Mouse (Mus musculus) stomach, embryonic 16.5 days (tissue): ENCODE results near the gene Cxcr2. TPM values are rescaled to one million over a fixed set of nuclear protein-coding genes. Genes with fewer than 3 reads are reported as not detected.
"Not testable (repeated sequence)": the region's sequence is repeated elsewhere in the genome, so short reads cannot be mapped to it uniquely, and the experiment has no call there.

Experiments
- ATAC-seq: fragments of 200-750 bp; cut with Nextera tagmentation; 2 replicates; pipeline ENCODE4 v1.8.0; 2017; ENCODE audit warnings: moderate number of reproducible peaks, moderate TSS enrichment; ENCODE audit not compliant: insufficient read depth, low FRiP score
- H3K27ac ChIP-seq: fragments of 300-500 bp; sonication (generic); 2 replicates; pipeline ENCODE4 v1.5.1; 2014; ENCODE audit warnings: low read length
- H3K27me3 ChIP-seq: fragments of 300-500 bp; sonication (generic); 2 replicates; pipeline ENCODE4 v1.6.1; 2014; ENCODE audit warnings: low read length, control low read depth, mixed read lengths; ENCODE audit not compliant: control insufficient read depth, insufficient read depth
- H3K36me3 ChIP-seq: fragments of 300-500 bp; sonication (generic); 2 replicates; pipeline ENCODE4 v1.6.1; 2014; ENCODE audit warnings: low read length; ENCODE audit not compliant: control insufficient read depth, insufficient read depth
- H3K4me1 ChIP-seq: fragments of 300-500 bp; sonication (generic); 2 replicates; pipeline ENCODE4 v1.6.1; 2014; ENCODE audit warnings: low read length, control low read depth, mixed read lengths; ENCODE audit not compliant: control insufficient read depth, insufficient read depth
- H3K4me2 ChIP-seq: fragments of 300-500 bp; sonication (generic); 2 replicates; pipeline ENCODE4 v1.6.1; 2014; ENCODE audit warnings: low read depth, low read length, mixed read lengths
- H3K4me3 ChIP-seq: fragments of 300-500 bp; sonication (generic); replicated peaks from 2 replicates; pipeline ENCODE4 v1.5.1; 2014; ENCODE audit warnings: mild to moderate bottlenecking, low read length
- H3K9ac ChIP-seq: fragments of 300-500 bp; sonication (generic); 2 replicates; pipeline ENCODE4 v1.6.1; 2014; ENCODE audit warnings: low read length
- H3K9me3 ChIP-seq: fragments of 300-500 bp; sonication (generic); replicated peaks from 2 replicates; pipeline ENCODE4 v1.6.1; 2016; ENCODE audit warnings: low read length, control low read depth; ENCODE audit not compliant: control insufficient read depth
- WGBS: fragments of 180-500 bp; shearing (Covaris S2); extraction: QIAGEN DNeasy Blood & Tissue Kit; methylation state at CpG from one replicate; pipeline ENCODE4 v1.1.7; 2014; 5-methylcytosine and 5-hydroxymethylcytosine counted together
- polyA plus RNA-seq: library from polyadenylated mRNA; unstranded; fragments of >200 nt; fragmentation: Nextera tagmentation; extraction: Ambion mirVana; gene quantifications from 2 replicates; pipeline ENCODE4 v1.2.1, GENCODE M21; 2015

The Cxcr2 gene
- polyA plus RNA-seq, 1 experiment from 2014 or later, result 0.94 TPM

GRCm38 (mm10) chr1:74159613-74160012 lies 5.8 kb downstream of the Cxcr2 start:
- not testable (repeated sequence) for H3K27me3 ChIP-seq, H3K9me3 ChIP-seq, H3K4me3 ChIP-seq, H3K9ac ChIP-seq, H3K36me3 ChIP-seq, H3K4me1 ChIP-seq, H3K4me2 ChIP-seq, H3K27ac ChIP-seq, ATAC-seq
- WGBS, result 74% methylated on average over 4 of the region's 5 CpGs

GRCm38 (mm10) chr1:74160036-74160435 lies 6.2 kb downstream of the Cxcr2 start:
- Histone ChIP-seq H3K36me3 (no peaks in the 10 kb centered on the region), H3K9me3 (no peaks in the 10 kb centered on the region), H3K4me1 (no peaks in the 10 kb centered on the region), H3K27ac (no peak overlapping the region), H3K27me3 (no peaks in the 10 kb centered on the region), H3K9ac (no peak overlapping the region), H3K4me3 (no peak overlapping the region), H3K4me2 (no peak overlapping the region)
- no peak for ATAC-seq
- 52% methylated on average over 2 of the region's 2 CpGs for WGBS

- H3K27me3 ChIP-seq, result no peaks in the 10 kb centered on the region
- WGBS, result 79% methylated on average over 5 of the region's 5 CpGs
- H3K36me3 ChIP-seq, result no peaks in the 10 kb centered on the region
- H3K4me2 ChIP-seq, result no peak overlapping the region
- H3K9ac ChIP-seq, result no peak overlapping the region
- H3K9me3 ChIP-seq, result no peaks in the 10 kb centered on the region
- no peaks in the 10 kb centered on the region for H3K4me1 ChIP-seq
- H3K4me3 ChIP-seq, result no peak overlapping the region
- H3K27ac ChIP-seq, result no peak overlapping the region
- ATAC-seq, result no peak
Observed at GRCm38 (mm10) chr1:74167136-74167535, 13.3 kb downstream of the Cxcr2 start.

- H3K27me3 ChIP-seq, result no peaks in the 10 kb centered on the region
- ATAC-seq, result no peak
- no peaks in the 10 kb centered on the region for H3K36me3 ChIP-seq
- no peak overlapping the region for H3K9ac ChIP-seq
- H3K4me1 ChIP-seq, result no peaks in the 10 kb centered on the region
- no peak overlapping the region for H3K27ac ChIP-seq
- WGBS, result 78% methylated on average over 3 of the region's 3 CpGs
- H3K9me3 ChIP-seq, result no peaks in the 10 kb centered on the region
- no peak overlapping the region for H3K4me2 ChIP-seq
- no peak overlapping the region for H3K4me3 ChIP-seq
Observed at GRCm38 (mm10) chr1:74169721-74170120, 15.9 kb downstream of the Cxcr2 start.

GRCm38 (mm10) chr1:74172722-74173121 lies 18.9 kb downstream of the Cxcr2 start:
- no peaks in the 10 kb centered on the region for H3K36me3 ChIP-seq
- no peaks in the 10 kb centered on the region for H3K27me3 ChIP-seq
- H3K4me1 ChIP-seq, result no peaks in the 10 kb centered on the region
- ATAC-seq, result no peak
- no peaks in the 10 kb centered on the region for H3K9me3 ChIP-seq
- no peak overlapping the region for H3K27ac ChIP-seq
- H3K4me3 ChIP-seq, result no peak overlapping the region
- 71% methylated on average over 3 of the region's 3 CpGs for WGBS
- H3K9ac ChIP-seq, result no peak overlapping the region
- H3K4me2 ChIP-seq, result no peak overlapping the region

- WGBS, result 52% methylated on average over 4 of the region's 4 CpGs
- Histone ChIP-seq H3K9ac (no peak overlapping the region), H3K4me1 (no peaks in the 10 kb centered on the region), H3K36me3 (no peaks in the 10 kb centered on the region), H3K4me3 (no peak overlapping the region), H3K27me3 (no peaks in the 10 kb centered on the region), H3K4me2 (no peak overlapping the region), H3K9me3 (no peaks in the 10 kb centered on the region), H3K27ac (no peak overlapping the region)
- ATAC-seq, result peak; percentile 49; the same call in 1 of the 2 replicates
Observed at GRCm38 (mm10) chr1:74175731-74176130, 21.9 kb downstream of the Cxcr2 start.

- Histone ChIP-seq H3K4me2 (no peak overlapping the region), H3K36me3 (no peaks in the 10 kb centered on the region), H3K4me3 (no peak overlapping the region), H3K27ac (no peak overlapping the region), H3K9ac (no peak overlapping the region), H3K27me3 (no peaks in the 10 kb centered on the region), H3K9me3 (no peaks in the 10 kb centered on the region), H3K4me1 (no peaks in the 10 kb centered on the region; the same call in 1 of the 2 replicates)
- 80% methylated on average over 3 of the region's 3 CpGs for WGBS
- no peak for ATAC-seq
Observed at GRCm38 (mm10) chr1:74178618-74179017, 24.8 kb downstream of the Cxcr2 start.

- no peak overlapping the region for H3K4me3 ChIP-seq
- no peak overlapping the region for H3K4me2 ChIP-seq
- H3K4me1 ChIP-seq, result no peaks in the 10 kb centered on the region; the same call in 1 of the 2 replicates
- ATAC-seq, result peak; percentile 86
- no peak overlapping the region for H3K9ac ChIP-seq
- H3K27ac ChIP-seq, result peak overlapping the region; percentile 61; the same call in 1 of the 2 replicates
- 37% methylated on average over 9 of the region's 9 CpGs for WGBS
- no peaks in the 10 kb centered on the region for H3K27me3 ChIP-seq
- H3K9me3 ChIP-seq, result no peaks in the 10 kb centered on the region
- H3K36me3 ChIP-seq, result no peaks in the 10 kb centered on the region
Observed at GRCm38 (mm10) chr1:74179624-74180408, 26.0 kb downstream of the Cxcr2 start.

- no peaks in the 10 kb centered on the region for H3K27me3 ChIP-seq
- H3K4me1 ChIP-seq, result no peaks in the 10 kb centered on the region; the same call in 1 of the 2 replicates
- no peaks in the 10 kb centered on the region for H3K9me3 ChIP-seq
- no peak overlapping the region for H3K27ac ChIP-seq
- no peaks in the 10 kb centered on the region for H3K36me3 ChIP-seq
- no peak overlapping the region for H3K9ac ChIP-seq
- 56% methylated on average over 2 of the region's 2 CpGs for WGBS
- H3K4me2 ChIP-seq, result no peak overlapping the region
- H3K4me3 ChIP-seq, result no peak overlapping the region
- ATAC-seq, result no peak
Observed at GRCm38 (mm10) chr1:74181462-74181861, 27.7 kb downstream of the Cxcr2 start.
